In genomic region chr1:88504531-88504945, GRCm38 (mm10) we compare ENCODE assay signal across 18 mouse cellular contexts. TPM values are rescaled to one million over a fixed set of nuclear protein-coding genes. Genes with fewer than 3 reads are reported as not detected.
DNase-seq lines count a peak whose midpoint lies in the region; ATAC-seq and TF ChIP-seq lines count a peak whose summit lies in the region.
"Had no signal": no experiment of that assay in that cellular context is flagged by ENCODE, and none has a peak within 500 bp of the region (broad histone marks: within the 10 kb centered on the region; RNA-seq: fewer than 3 reads in every experiment).

No protein-coding gene starts in this region.

- no peak overlapping the region for H3K4me3 ChIP-seq in hindbrain, embryonic 10.5 days
- no peak overlapping the region for H3K4me3 ChIP-seq in hindbrain, embryonic 14.5 days (replicated peaks; ENCODE audit: low read length)
- H3K4me3 ChIP-seq in forebrain, postnatal 0 days (ENCODE audit: low read depth, low read length), result no peak overlapping the region
- H3K4me3 ChIP-seq in midbrain, embryonic 15.5 days, result no peak overlapping the region
- H3K4me3 ChIP-seq: heart, embryonic 15.5 days; limb, embryonic 10.5 days; liver, embryonic 13.5 days had no signal

- no peaks in the 10 kb centered on the region for H3K36me3 ChIP-seq in hindbrain, embryonic 10.5 days
- H3K36me3 ChIP-seq in hindbrain, embryonic 14.5 days (replicated peaks; ENCODE audit: control insufficient read depth, insufficient read depth), result no peaks in the 10 kb centered on the region
- no peaks in the 10 kb centered on the region for H3K36me3 ChIP-seq in forebrain, postnatal 0 days (ENCODE audit: insufficient read depth)
- H3K36me3 ChIP-seq in midbrain, embryonic 15.5 days (replicated peaks), result no peaks in the 10 kb centered on the region
- H3K36me3 ChIP-seq: heart, embryonic 15.5 days; limb, embryonic 10.5 days; liver, embryonic 13.5 days had no signal

- TF ChIP-seq CTCF in forebrain, postnatal 0 days (IDR thresholded peaks at IDR 0.05; ENCODE audit: low read depth), result no peak

- WGBS in hindbrain, embryonic 10.5 days, result 15% methylated on average over 7 of the region's 7 CpGs
- 12% methylated on average over 7 of the region's 7 CpGs for WGBS in hindbrain, embryonic 14.5 days
- WGBS in forebrain, postnatal 0 days, result 3% methylated on average over 7 of the region's 7 CpGs
- WGBS in midbrain, embryonic 15.5 days, result 10% methylated on average over 7 of the region's 7 CpGs

- H3K27ac ChIP-seq in hindbrain, embryonic 10.5 days, result peak overlapping the region; percentile 69; the same call in 1 of the 2 replicates
- no peak overlapping the region for H3K27ac ChIP-seq in hindbrain, embryonic 14.5 days
- no peak overlapping the region for H3K27ac ChIP-seq in forebrain, postnatal 0 days (ENCODE audit: low read depth, low read length)
- H3K27ac ChIP-seq in midbrain, embryonic 15.5 days, result peak overlapping the region; percentile 36; the same call in 1 of the 2 replicates
- H3K27ac ChIP-seq: heart, embryonic 15.5 days; limb, embryonic 10.5 days; liver, embryonic 13.5 days had no signal

- no peak overlapping the region for H3K4me2 ChIP-seq in hindbrain, embryonic 14.5 days (replicated peaks)
- H3K4me2 ChIP-seq in forebrain, postnatal 0 days (ENCODE audit: low read depth), result no peak overlapping the region
- H3K4me2 ChIP-seq in midbrain, embryonic 15.5 days, result no peak overlapping the region
- H3K4me2 ChIP-seq: heart, embryonic 15.5 days; liver, embryonic 13.5 days had no signal

- DNase-seq in hindbrain, embryonic 10.5 days (ENCODE audit: low spot score), result peak; percentile 31
- DNase-seq in hindbrain, embryonic 14.5 days (ENCODE audit: low spot score), result no peak
- peak; percentile 18 for DNase-seq in brain, embryonic 18.5 days (ENCODE audit: low read depth, low spot score)
- peak; percentile 54 for DNase-seq in forebrain, postnatal 0 days
- DNase-seq in kidney, postnatal 36 days, result no peak
- DNase-seq in adrenal gland, adult 18-20 months (ENCODE audit: low spot score in 2 of 2), result no peak
- DNase-seq: adrenal gland, postnatal 14 days; cerebellum, postnatal 36 days; liver, embryonic 13.5 days; lung, postnatal 10 days; right cerebral cortex, postnatal 4 days; thymus, adult 2 months had no signal

- no peak for ATAC-seq in hindbrain, embryonic 14.5 days (ENCODE audit: low FRiP score)
- peak; percentile 44; the same call in 1 of the 2 replicates for ATAC-seq in forebrain, postnatal 0 days
- ATAC-seq in midbrain, embryonic 15.5 days (replicated peaks), result peak; percentile 60
- ATAC-seq in activated CD4-positive, CD25-positive, alpha-beta regulatory T cell, adult 4 months, result no peak

- peaks cover 33% of the 10 kb centered on the region for H3K4me1 ChIP-seq in hindbrain, embryonic 10.5 days (replicated peaks)
- peaks cover 8% of the 10 kb centered on the region; the same call in 1 of the 2 replicates for H3K4me1 ChIP-seq in hindbrain, embryonic 14.5 days (replicated peaks; ENCODE audit: control insufficient read depth, insufficient read depth, low read length)
- H3K4me1 ChIP-seq in forebrain, postnatal 0 days (ENCODE audit: insufficient read depth), result 0 out of 2 replicates have a peak, but pooled peaks cover 2% of the 10 kb centered on the region
- peaks cover 12% of the 10 kb centered on the region for H3K4me1 ChIP-seq in midbrain, embryonic 15.5 days

- H3K9me3 ChIP-seq in hindbrain, embryonic 10.5 days, result no peaks in the 10 kb centered on the region
- H3K9me3 ChIP-seq in hindbrain, embryonic 14.5 days (ENCODE audit: control insufficient read depth, low read length), result no peaks in the 10 kb centered on the region
- H3K9me3 ChIP-seq in forebrain, postnatal 0 days (ENCODE audit: low read length), result no peaks in the 10 kb centered on the region
- H3K9me3 ChIP-seq in midbrain, embryonic 15.5 days, result no peaks in the 10 kb centered on the region
- H3K9me3 ChIP-seq: heart, embryonic 15.5 days; limb, embryonic 10.5 days; liver, embryonic 13.5 days had no signal

- H3K9ac ChIP-seq in hindbrain, embryonic 14.5 days, result no peak overlapping the region
- no peak overlapping the region for H3K9ac ChIP-seq in forebrain, postnatal 0 days
- H3K9ac ChIP-seq in midbrain, embryonic 15.5 days, result no peak overlapping the region
- H3K9ac ChIP-seq: heart, embryonic 15.5 days; liver, embryonic 13.5 days had no signal

- peaks cover 14% of the 10 kb centered on the region for H3K27me3 ChIP-seq in hindbrain, embryonic 10.5 days (ENCODE audit: insufficient read depth, poor library complexity, severe bottlenecking)
- H3K27me3 ChIP-seq in hindbrain, embryonic 14.5 days (ENCODE audit: control insufficient read depth, insufficient read depth, low read length), result no peaks in the 10 kb centered on the region
- H3K27me3 ChIP-seq in forebrain, postnatal 0 days (ENCODE audit: insufficient read depth, low read length), result no peaks in the 10 kb centered on the region
- no peaks in the 10 kb centered on the region for H3K27me3 ChIP-seq in midbrain, embryonic 15.5 days (replicated peaks)
- H3K27me3 ChIP-seq: heart, embryonic 15.5 days; liver, embryonic 13.5 days had no signal

RNA-seq across cellular contexts. Expression of gene Glrp1, which starts 5.3 kb away (rescaled TPM):
- polyA plus RNA-seq in hindbrain, embryonic 10.5 days (2016; fragmentation: Nextera tagmentation; extraction: Ambion mirVana), result not detected in 2 replicates
- not detected in 2 replicates for polyA plus RNA-seq in hindbrain, embryonic 14.5 days (2014; fragmentation: Nextera tagmentation; extraction: Ambion mirVana)
- 0.08 and 0.10 TPM in 2 replicates for total RNA-seq in forebrain, postnatal 0 days (2014; rRNA removed)
- polyA plus RNA-seq in forebrain, postnatal 0 days (2015; fragmentation: Nextera tagmentation; extraction: Ambion mirVana), result 0.10 and 0.11 TPM in 2 replicates
- not detected in 2 replicates for polyA plus RNA-seq in midbrain, embryonic 15.5 days (2015; fragmentation: Nextera tagmentation; extraction: Ambion mirVana)
- polyA plus RNA-seq in activated CD4-positive, CD25-positive, alpha-beta regulatory T cell, adult 4 months (2017; shearing (Covaris generic)), result not detected
- total RNA-seq in adrenal gland, adult 18-20 months (2021), result not detected
- total RNA-seq: adrenal gland, postnatal 14 days; left cerebral cortex, adult 18-20 months had no signal
- polyA plus RNA-seq: limb, embryonic 10.5 days; neural tube, embryonic 11.5 days had no signal

Comparison
In these comparisons a context has a peak if more than half of its experiments do, and no peak if none do; other contexts are left out.
1. DNase-seq: peak in hindbrain, embryonic 10.5 days (single experiment), brain, embryonic 18.5 days (single experiment) and forebrain, postnatal 0 days (single experiment); none in hindbrain, embryonic 14.5 days (single experiment), kidney, postnatal 36 days (0 of 2) and adrenal gland, adult 18-20 months (0 of 2).
2. H3K27ac ChIP-seq: peak in hindbrain, embryonic 10.5 days (single experiment) and midbrain, embryonic 15.5 days (single experiment); none in hindbrain, embryonic 14.5 days (single experiment) and forebrain, postnatal 0 days (single experiment).
3. ATAC-seq: peak in forebrain, postnatal 0 days (single experiment) and midbrain, embryonic 15.5 days (single experiment); none in hindbrain, embryonic 14.5 days (single experiment) and activated CD4-positive, CD25-positive, alpha-beta regulatory T cell, adult 4 months (single experiment).